Mouse (Mus musculus) spleen, postnatal 14 days (tissue): ENCODE measurements around the gene Tex29.

Source experiments
- DNase-seq, 2 experiments: peaks; one replicate each; pipeline ENCODE4 v3.0.0; 2021 to 2022; ENCODE audit warnings: low spot score in 2 of 2

Gene Tex29

GRCm38 (mm10) chr8:11840174-11840573, at the start of gene Tex29:
Tex29 (plus strand) TSS chr8:11840474.
- DNase-seq, result no peak

- DNase-seq, result no peak
Measured at GRCm38 (mm10) chr8:11794956-11795355, 45.3 kb upstream of the Tex29 start.

- DNase-seq, result no peak
Measured at GRCm38 (mm10) chr8:11797128-11797527, 43.1 kb upstream of the Tex29 start.

GRCm38 (mm10) chr8:11797729-11798479, 42.4 kb upstream of the Tex29 start:
- DNase-seq, result no peak

- no peak for DNase-seq
Measured at GRCm38 (mm10) chr8:11798480-11798867, 41.8 kb upstream of the Tex29 start.

GRCm38 (mm10) chr8:11799098-11799497, 41.2 kb upstream of the Tex29 start:
- no peak for DNase-seq

GRCm38 (mm10) chr8:11800481-11800880, 39.8 kb upstream of the Tex29 start:
- no peak for DNase-seq

- DNase-seq, result no peak
Measured at GRCm38 (mm10) chr8:11801571-11801970, 38.7 kb upstream of the Tex29 start.

GRCm38 (mm10) chr8:11804914-11805313, 35.4 kb upstream of the Tex29 start:
- DNase-seq, result no peak

- DNase-seq, result no peak
Measured at GRCm38 (mm10) chr8:11806252-11806651, 34.0 kb upstream of the Tex29 start.

- no peak for DNase-seq
Measured at GRCm38 (mm10) chr8:11807361-11807760, 32.9 kb upstream of the Tex29 start.

GRCm38 (mm10) chr8:11808047-11808446, 32.2 kb upstream of the Tex29 start:
- no peak for DNase-seq

GRCm38 (mm10) chr8:11810426-11810825, 29.8 kb upstream of the Tex29 start:
- DNase-seq, result no peak

- no peak for DNase-seq
Measured at GRCm38 (mm10) chr8:11813801-11814200, 26.5 kb upstream of the Tex29 start.

- DNase-seq, result no peak
Measured at GRCm38 (mm10) chr8:11815206-11815605, 25.1 kb upstream of the Tex29 start.

GRCm38 (mm10) chr8:11820136-11820535, 20.1 kb upstream of the Tex29 start:
- no peak for DNase-seq

- no peak for DNase-seq
Measured at GRCm38 (mm10) chr8:11820568-11820967, 19.7 kb upstream of the Tex29 start.

GRCm38 (mm10) chr8:11821451-11822206, 18.6 kb upstream of the Tex29 start:
- no peak for DNase-seq

GRCm38 (mm10) chr8:11822550-11823060, 17.7 kb upstream of the Tex29 start:
- no peak for DNase-seq

- DNase-seq, result no peak
Measured at GRCm38 (mm10) chr8:11825756-11826155, 14.5 kb upstream of the Tex29 start.

- no peak for DNase-seq
Measured at GRCm38 (mm10) chr8:11827312-11827711, 13.0 kb upstream of the Tex29 start.

GRCm38 (mm10) chr8:11830214-11831046, 9.8 kb upstream of the Tex29 start:
- DNase-seq, result no peak
